Mouse (Mus musculus) adrenal gland, adult 18-20 months (tissue): Measurements from ENCODE around the gene Coro2b. TPM values are rescaled to one million over a fixed set of nuclear protein-coding genes. Genes with fewer than 3 reads are reported as not detected.

Source experiments
- DNase-seq, 2 experiments: peaks; one replicate each; pipeline ENCODE4 v3.0.0; 2021 to 2022; ENCODE audit warnings: low spot score in 2 of 2
- total RNA-seq, 2 experiments: library from RNA; stranded (reverse); gene quantifications; 1 replicate in 1 of 2; 2 replicates in 1 of 2; pipeline ENCODE4 v1.2.3; 2021

The Coro2b gene
- total RNA-seq, 2 experiments from 2014 or later, result 10.5 to 14.8 TPM

DNA sequence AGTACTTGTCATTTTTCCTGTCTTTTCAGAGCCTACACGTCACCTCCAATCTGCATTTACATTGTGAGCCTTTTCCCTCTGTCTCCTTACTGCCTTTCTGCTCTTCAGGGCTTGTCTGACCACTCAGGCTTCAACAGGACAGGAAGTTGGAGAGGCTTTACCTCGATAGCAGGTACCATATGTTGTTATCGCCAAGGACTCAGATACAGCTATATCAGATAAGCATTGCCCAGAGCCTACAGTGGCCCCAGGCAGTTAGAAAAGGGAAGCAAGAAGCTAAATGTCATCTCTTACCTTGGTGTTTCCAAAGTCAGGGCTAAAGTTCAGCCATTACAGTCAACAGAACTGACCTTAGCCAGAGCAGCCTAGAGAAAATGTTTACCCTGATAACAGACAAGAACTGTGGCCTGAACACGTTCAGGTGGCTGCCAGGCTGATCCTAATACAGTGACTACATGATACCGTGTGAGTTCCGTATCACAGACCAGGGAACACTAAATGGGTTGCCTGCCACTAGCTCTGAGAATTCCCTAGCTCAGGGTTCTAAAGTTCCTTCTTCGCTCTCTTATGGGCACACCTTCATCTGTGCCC is 130.3 kb downstream of the Coro2b start:
- no peak for DNase-seq

DNA sequence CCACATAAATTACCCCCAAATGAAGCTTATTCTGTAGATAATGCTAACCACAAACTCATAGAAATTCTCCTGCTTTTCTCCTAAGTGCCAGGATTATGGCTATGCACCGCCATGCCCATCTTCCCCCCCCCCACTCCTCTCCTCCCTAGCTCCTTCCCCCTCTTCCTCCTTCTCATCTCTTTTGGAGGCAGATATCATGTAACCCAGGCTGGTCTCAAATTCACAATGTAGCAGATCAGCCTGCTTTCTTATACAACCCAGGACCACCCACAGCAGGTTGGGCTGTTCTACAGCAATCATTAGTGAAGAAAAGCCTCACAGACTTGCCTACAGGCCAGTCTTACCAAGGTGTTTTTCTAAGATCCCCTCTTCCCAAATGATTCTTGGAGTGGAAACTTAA is 135.3 kb downstream of the Coro2b start:
- DNase-seq, result no peak

DNA sequence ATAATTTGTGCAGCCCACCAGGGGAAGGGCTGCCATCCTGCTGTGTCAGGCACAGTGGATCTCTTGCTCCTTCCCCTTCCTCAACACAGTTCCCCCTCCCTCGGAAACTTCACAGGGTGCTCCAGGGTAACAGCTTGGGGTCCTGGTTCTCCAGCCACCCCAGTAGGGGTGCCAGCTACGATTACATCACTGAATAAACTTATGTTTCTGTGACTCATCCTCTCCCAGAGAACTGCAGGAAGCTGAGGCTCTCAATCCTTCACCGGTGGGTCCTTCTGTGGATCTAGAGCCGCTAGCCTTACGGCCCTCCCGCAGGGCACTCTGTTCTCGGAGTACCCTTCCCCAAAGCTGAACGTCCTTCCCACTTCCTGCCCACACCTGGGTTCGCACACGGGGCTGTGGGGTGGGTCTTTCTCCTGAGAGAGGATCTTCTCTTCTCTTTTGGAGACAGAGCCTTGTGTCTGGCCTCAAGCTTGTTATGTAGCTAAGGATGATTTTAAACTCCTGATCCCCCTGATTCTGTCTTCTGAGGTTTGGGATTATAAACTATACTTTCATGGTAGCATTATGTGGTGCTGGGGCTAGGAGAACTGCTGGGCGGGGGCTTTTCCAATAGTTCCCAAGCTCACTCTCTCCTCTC is 136.2 kb downstream of the Coro2b start:
- no peak for DNase-seq

DNA sequence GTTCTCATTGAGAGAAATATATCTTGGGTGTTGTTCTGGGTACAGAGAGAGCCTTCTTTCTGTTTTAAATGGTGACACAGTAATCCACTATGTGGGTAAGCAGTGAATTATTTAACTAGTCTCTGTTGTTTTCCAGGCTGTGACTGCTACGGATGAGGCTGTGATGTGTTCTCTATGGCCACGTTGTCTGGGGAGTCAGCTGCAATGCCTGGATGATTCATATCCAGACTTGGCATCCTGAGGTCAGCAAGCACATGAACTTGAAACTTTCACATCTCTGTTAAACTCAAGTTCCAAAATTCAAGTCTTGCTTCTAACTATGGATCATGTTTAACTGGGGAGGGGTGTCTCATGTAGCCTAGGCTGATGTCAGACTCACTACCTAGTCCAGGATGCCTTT is 142.7 kb downstream of the Coro2b start:
- DNase-seq, result no peak

GRCm38 (mm10) chr9:62393531-62393930 is 143.3 kb downstream of the Coro2b start:
- no peak for DNase-seq

GRCm38 (mm10) chr9:62389735-62390134 is 147.1 kb downstream of the Coro2b start:
- no peak for DNase-seq

DNA sequence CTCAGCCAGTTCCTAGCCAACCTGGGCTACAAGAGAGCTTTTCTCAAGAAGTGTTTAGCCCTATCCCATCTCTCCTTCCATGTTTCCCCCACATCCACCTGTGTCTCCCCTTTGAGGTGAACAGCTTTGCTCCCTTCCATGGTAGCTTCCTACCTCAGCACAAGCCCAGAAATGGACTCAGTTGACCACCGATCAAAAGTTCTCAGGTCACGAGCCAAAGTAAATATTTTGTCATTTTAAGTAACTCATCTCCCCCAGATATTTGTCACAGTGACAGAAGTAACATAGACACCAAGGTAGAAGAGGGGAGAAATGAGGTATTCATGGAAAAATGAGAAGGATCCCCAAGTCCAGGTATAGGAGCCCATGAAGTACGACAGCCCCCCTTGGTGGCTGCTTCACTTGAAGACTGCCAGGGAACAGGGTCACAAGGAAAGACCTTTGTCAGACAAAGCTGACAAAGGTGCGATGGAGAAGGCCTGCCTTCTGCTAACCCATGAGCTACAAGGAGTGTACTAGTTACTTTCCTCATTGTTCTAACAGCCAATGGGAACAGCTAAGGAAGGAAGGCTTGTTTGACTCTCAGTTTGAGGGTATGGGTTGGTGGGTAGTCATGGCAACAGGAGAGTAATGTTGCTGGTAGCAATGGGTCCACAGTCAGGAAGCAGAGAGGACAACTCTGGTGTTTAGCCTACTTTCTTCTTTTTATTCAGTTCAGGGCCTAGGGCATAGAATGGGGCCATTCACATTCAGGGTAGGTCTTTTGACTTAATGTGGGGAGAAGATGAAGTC is 150.9 kb downstream of the Coro2b start:
- no peak for DNase-seq

DNA sequence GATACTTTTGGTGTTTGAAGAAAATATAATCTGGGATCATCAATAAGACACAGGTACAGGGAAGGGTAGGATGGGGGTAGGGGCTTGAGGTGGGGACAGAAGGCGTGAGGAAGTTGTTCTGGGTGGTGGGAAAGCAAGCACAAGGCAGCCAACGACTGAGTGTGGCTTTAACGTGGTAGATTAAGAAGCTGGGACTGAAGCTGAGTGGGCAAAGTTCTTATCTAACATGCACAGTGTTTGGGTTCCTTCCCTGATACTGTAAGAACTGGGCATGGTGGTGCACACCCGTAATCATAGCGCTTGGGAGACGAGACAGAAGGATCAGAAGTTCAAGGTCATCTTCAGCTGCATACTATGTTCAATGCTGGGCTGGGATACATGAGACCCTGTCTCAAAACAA is 151.8 kb downstream of the Coro2b start:
- DNase-seq, result no peak

GRCm38 (mm10) chr9:62382519-62383084 is 154.2 kb downstream of the Coro2b start:
- DNase-seq, result no peak

DNA sequence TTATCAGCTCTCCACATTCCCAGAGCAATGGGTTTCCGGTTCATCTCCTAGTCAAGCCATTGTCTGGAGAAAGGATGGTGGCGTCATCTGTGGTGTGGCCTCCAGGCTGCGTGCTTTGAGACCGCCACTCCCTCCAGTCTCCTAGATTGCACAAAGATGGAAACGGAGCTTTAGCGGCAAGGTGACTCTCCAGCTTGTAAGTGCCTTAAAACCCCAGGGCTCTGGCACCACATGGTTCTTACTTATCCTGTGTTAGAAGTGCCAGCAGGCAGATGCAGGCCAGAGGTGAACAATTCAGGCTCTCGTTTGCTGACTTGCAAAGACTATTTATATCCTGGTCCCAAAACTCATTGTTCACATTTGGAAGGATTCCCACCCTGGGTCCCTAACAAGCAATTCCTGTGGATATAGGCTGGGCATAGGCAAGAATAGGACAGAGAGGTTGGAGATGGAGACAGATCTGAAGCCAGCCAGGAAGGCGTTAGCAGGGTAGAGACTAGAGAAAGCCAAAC is 155.4 kb downstream of the Coro2b start:
- DNase-seq, result no peak

- DNase-seq, result no peak
Observed at GRCm38 (mm10) chr9:62380351-62380750, 156.5 kb downstream of the Coro2b start.

GRCm38 (mm10) chr9:62377897-62378296 is 158.9 kb downstream of the Coro2b start:
- no peak for DNase-seq

DNA sequence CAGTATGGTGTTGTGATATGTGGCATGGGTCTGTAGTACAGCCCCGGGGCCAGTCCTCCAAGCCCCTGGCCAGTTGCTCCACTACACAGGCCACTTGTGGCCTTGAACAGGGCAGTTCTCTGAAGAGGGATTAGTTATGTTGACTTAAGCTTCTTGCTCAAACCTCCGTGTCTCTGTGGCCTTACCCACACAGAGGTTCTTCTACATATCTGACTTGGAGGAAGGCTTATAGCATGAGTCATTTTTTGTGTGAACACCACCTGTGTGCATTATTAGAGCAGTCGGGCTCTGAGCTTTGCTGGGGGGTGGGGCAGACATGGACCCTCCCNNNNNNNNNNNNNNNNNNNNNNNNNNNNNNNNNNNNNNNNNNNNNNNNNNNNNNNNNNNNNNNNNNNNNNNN is 162.6 kb downstream of the Coro2b start:
- no peak for DNase-seq

DNA sequence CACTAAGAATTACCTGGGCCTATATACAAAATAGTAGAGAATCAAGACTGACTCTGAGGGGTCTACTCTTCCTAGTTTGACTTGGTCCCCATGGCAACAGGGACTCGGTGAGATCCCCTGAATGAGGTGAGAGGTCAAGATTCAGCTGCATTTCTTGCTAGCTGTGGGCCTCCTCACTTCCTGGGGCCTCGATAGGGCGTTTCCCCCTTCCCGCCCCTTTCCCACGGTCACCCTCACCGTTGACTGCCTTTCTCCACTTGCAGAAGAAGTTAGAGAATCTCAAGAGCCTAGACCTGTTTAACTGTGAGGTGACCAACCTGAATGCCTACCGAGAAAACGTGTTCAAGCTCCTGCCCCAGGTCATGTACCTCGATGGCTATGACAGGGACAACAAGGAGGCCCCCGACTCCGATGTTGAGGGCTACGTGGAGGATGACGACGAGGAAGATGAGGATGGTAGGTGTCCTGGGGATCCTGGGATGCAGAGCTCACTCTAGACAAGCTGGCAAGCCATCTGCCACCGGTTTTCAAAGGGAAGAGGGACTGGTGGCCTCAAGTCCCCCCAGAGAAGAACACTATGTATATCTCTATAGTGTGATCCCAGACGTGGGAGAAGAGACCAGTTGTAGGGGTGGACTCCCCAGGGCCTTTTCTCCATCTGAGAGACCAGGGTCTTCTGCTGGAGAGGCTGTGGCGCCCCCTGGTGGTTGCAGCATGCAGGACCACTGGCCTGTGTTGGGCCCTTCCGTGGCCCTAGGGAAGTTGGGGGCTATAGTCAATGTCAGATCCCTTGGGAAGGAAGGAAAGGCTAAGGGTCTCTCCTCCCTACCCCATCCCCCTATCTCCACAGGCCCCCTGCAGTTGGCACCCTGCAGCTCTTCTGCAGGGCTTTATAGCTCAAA is 163.4 kb downstream of the Coro2b start:
- DNase-seq, result peak; percentile 80 to 86

DNA sequence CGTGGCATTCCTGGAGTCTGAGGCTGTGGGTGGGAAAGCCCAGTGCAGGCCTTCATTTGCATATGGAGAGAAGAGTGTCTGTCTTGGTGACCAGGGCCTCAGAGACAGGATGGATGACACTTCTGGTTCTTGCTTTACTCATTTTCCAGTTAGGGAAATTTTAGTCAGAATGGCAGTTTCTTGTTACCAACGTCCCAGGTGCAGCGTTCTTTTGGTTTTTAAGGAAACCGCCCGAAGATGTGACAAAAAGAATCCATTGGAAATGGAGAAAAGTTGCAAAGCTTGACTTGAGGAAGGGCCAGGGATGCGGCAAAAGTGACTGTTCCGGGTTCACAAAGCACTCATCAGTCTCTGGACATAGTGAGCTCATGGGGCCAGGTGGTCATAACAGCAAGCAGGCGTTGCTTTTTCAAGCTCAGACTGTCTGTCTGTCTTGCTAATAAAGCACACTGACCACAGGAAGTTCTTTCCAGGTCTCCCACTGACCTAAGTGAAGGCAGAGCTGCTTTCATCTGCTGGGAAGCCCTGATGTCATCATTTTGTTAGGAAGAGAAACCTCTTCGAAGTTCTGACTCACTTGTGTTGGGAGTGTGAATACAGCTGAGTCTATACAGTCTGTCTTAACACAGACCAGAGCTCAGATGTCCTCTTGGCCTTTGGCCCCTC is 164.2 kb downstream of the Coro2b start:
- DNase-seq, result no peak

GRCm38 (mm10) chr9:62371745-62372555 is 164.9 kb downstream of the Coro2b start:
- no peak for DNase-seq

DNA sequence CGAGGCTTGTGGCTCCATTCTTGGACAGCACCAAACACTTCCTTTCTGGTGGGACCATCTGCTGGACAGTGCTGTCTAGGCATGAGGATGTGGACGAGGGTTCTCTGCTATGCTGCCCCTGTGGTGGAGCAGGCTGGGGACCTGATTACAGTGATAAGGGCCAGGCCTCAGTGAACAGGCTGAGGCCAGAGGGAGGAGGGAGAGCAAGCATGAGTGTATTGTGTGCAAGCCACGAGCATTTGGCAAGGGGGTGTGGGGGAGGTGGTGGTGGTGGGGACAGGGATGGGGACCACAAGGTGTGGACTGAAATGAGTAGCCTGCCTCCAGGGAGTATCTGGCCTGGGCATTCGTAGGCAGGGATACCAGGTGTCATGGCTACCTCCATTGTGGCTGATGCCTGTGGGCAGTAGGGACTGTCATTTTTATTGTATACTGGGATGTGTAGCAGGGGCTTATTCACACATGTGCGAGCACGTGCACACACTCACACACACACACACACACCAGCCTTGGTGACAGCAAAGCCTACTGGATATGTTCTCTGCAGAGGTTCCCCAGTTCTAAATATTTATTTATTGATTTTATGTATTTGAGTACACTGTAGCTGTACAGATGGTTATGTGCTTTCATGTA is 166.1 kb downstream of the Coro2b start:
- no peak for DNase-seq

DNA sequence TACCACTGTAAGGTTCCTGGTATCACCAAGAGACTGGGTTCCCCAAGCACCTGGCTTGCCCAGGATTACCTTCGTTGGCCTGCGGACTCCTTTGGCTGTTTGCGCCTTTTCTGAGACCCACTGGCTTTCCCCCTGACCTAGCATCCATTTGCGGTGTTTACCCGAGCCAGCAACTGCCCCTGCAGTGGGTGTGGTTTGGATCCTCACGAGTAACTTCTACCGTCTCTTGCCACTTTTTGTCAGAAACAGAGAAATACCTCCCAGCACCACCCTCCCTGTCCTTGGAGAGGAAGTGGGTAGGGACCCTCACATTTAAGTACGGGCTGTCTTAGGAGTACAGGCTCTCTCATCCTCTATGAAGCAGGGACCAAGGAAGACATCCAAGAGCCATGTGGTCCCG is 166.7 kb downstream of the Coro2b start:
- no peak for DNase-seq
